In the genomic region with DNA sequence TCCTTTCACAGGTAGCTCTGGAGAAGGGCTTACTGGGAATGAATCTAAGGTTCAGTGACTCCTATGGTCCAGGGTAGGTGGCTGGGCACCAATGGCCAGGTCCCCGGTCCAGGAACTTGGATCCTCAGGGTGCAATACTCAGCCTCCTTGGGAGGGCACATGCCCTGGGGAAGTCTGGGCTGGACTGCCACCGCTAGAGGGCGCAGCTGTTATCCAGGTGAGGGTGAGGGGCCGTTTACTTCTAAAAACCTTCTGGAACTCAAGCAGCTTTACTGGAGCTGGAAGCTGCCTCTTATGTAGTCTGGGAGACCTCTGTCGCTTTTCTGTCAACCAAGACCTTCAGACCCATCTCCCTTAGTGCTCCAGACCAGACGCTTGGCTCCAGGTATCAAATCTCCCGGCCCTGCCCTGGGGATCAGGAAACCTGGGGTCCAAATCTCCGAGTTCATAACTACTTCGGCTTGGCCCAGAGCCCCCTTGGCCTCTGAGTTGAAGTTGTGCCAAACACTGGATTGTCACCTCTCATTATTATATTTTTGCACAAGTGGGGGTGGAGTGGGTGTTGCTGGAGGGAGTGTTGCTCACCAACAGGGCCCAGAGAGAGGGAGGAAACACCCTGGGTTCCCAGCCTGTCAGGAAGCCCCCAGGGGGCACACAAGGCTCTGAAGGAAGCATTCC, we compare ENCODE assay signal across 8 mouse cellular contexts. TPM values are rescaled to one million over a fixed set of nuclear protein-coding genes. Genes with fewer than 3 reads are reported as not detected.
DNase-seq lines count a peak whose midpoint lies in the region; ATAC-seq and TF ChIP-seq lines count a peak whose summit lies in the region.

No protein-coding gene starts in this region.

- WGBS in embryonic facial prominence, embryonic 15.5 days, result 9% methylated on average over 9 of the region's 9 CpGs
- 12% methylated on average over 9 of the region's 9 CpGs for WGBS in heart, embryonic 12.5 days
- 16% methylated on average over 9 of the region's 9 CpGs for WGBS in kidney, embryonic 15.5 days
- WGBS in lung, embryonic 16.5 days, result 9% methylated on average over 9 of the region's 9 CpGs

- no peak overlapping the region for H3K4me2 ChIP-seq in embryonic facial prominence, embryonic 15.5 days (replicated peaks)
- peak overlapping the region; percentile 27 for H3K4me2 ChIP-seq in heart, embryonic 12.5 days
- H3K4me2 ChIP-seq in kidney, embryonic 15.5 days, result no peak overlapping the region
- H3K4me2 ChIP-seq in lung, embryonic 16.5 days (ENCODE audit: low read depth, low read length), result no peak overlapping the region

- ATAC-seq in embryonic facial prominence, embryonic 15.5 days (ENCODE audit: insufficient number of reproducible peaks, low FRiP score, low TSS enrichment, low read depth), result no peak
- no peak for ATAC-seq in heart, embryonic 12.5 days (ENCODE audit: insufficient number of reproducible peaks, low FRiP score)
- ATAC-seq in kidney, embryonic 15.5 days (replicated peaks; ENCODE audit: low FRiP score), result no peak
- no peak for ATAC-seq in lung, embryonic 16.5 days (ENCODE audit: low read depth)

- H3K9ac ChIP-seq in embryonic facial prominence, embryonic 15.5 days, result no peak overlapping the region
- H3K9ac ChIP-seq in heart, embryonic 12.5 days, result peak overlapping the region; percentile 51
- peak overlapping the region; percentile 15; the same call in 1 of the 2 replicates for H3K9ac ChIP-seq in kidney, embryonic 15.5 days
- H3K9ac ChIP-seq in lung, embryonic 16.5 days (ENCODE audit: low read length), result 0 out of 2 replicates have a peak overlapping the region, but pooled peaks have one; percentile 5

- DNase-seq in brain, adult 2 months (ENCODE audit: low read depth, low spot score), result peak; percentile 90
- peak; percentile 91 for DNase-seq in retina, embryonic 14.5 days (ENCODE audit: low spot score)
- DNase-seq in urinary bladder, adult 18-20 months (ENCODE audit: low spot score in 2 of 2), result peak; percentile 69 to 76

- H3K4me3 ChIP-seq in E14TG2a.4 (replicated peaks; ENCODE audit: low read length), result peak overlapping the region; percentile 98
- no peak overlapping the region for H3K4me3 ChIP-seq in embryonic facial prominence, embryonic 15.5 days (replicated peaks)
- H3K4me3 ChIP-seq in heart, embryonic 12.5 days, result no peak overlapping the region
- no peak overlapping the region for H3K4me3 ChIP-seq in kidney, embryonic 15.5 days (replicated peaks)
- no peak overlapping the region for H3K4me3 ChIP-seq in lung, embryonic 16.5 days (ENCODE audit: low read length)

- peak; percentile 87 for TF ChIP-seq CTCF in E14TG2a.4 (conservative IDR thresholded peaks at IDR 0.05; ENCODE audit: low read length)

- H3K9me3 ChIP-seq in E14TG2a.4 (ENCODE audit: low read length), result 0 out of 2 replicates have a peak, but pooled peaks cover 7% of the 10 kb centered on the region
- H3K9me3 ChIP-seq in embryonic facial prominence, embryonic 15.5 days (replicated peaks), result no peaks in the 10 kb centered on the region
- peaks cover 5% of the 10 kb centered on the region; the same call in 1 of the 2 replicates for H3K9me3 ChIP-seq in heart, embryonic 12.5 days (replicated peaks)
- H3K9me3 ChIP-seq in kidney, embryonic 15.5 days (replicated peaks), result no peaks in the 10 kb centered on the region
- H3K9me3 ChIP-seq in lung, embryonic 16.5 days (ENCODE audit: control insufficient read depth, low read length), result no peaks in the 10 kb centered on the region; the same call in 1 of the 2 replicates

- H3K27me3 ChIP-seq in E14TG2a.4 (ENCODE audit: insufficient read depth, low read length), result no peaks in the 10 kb centered on the region
- no peaks in the 10 kb centered on the region for H3K27me3 ChIP-seq in embryonic facial prominence, embryonic 15.5 days
- no peaks in the 10 kb centered on the region for H3K27me3 ChIP-seq in heart, embryonic 12.5 days (replicated peaks)
- no peaks in the 10 kb centered on the region for H3K27me3 ChIP-seq in kidney, embryonic 15.5 days
- H3K27me3 ChIP-seq in lung, embryonic 16.5 days (ENCODE audit: control insufficient read depth, insufficient read depth, low read depth, low read length), result no peaks in the 10 kb centered on the region

- H3K27ac ChIP-seq in embryonic facial prominence, embryonic 15.5 days (replicated peaks), result peak overlapping the region; percentile 71
- peak overlapping the region; percentile 94 for H3K27ac ChIP-seq in heart, embryonic 12.5 days (ENCODE audit: poor library complexity, severe bottlenecking)
- 0 out of 2 replicates have a peak overlapping the region, but pooled peaks have one; percentile 90 for H3K27ac ChIP-seq in kidney, embryonic 15.5 days
- no peak overlapping the region for H3K27ac ChIP-seq in lung, embryonic 16.5 days (ENCODE audit: low read length)

- H3K36me3 ChIP-seq in E14TG2a.4 (ENCODE audit: insufficient read depth, low read length), result peaks cover 2% of the 10 kb centered on the region; the same call in 1 of the 2 replicates
- H3K36me3 ChIP-seq in embryonic facial prominence, embryonic 15.5 days, result no peaks in the 10 kb centered on the region
- no peaks in the 10 kb centered on the region for H3K36me3 ChIP-seq in heart, embryonic 12.5 days
- H3K36me3 ChIP-seq in kidney, embryonic 15.5 days, result no peaks in the 10 kb centered on the region
- H3K36me3 ChIP-seq in lung, embryonic 16.5 days (ENCODE audit: control insufficient read depth, insufficient read depth, low read length), result no peaks in the 10 kb centered on the region

- H3K4me1 ChIP-seq in E14TG2a.4 (replicated peaks; ENCODE audit: low read depth, low read length), result peaks cover 81% of the 10 kb centered on the region
- H3K4me1 ChIP-seq in embryonic facial prominence, embryonic 15.5 days, result peaks cover 46% of the 10 kb centered on the region
- peaks cover 41% of the 10 kb centered on the region for H3K4me1 ChIP-seq in heart, embryonic 12.5 days (replicated peaks)
- H3K4me1 ChIP-seq in kidney, embryonic 15.5 days, result peaks cover 49% of the 10 kb centered on the region
- H3K4me1 ChIP-seq in lung, embryonic 16.5 days (replicated peaks; ENCODE audit: control insufficient read depth, insufficient read depth, low read length), result peaks cover 44% of the 10 kb centered on the region

RNA-seq across cellular contexts. Expression of gene Rcor2, which starts 2.9 kb away (rescaled TPM):
- polyA plus RNA-seq in embryonic facial prominence, embryonic 15.5 days (2015; fragmentation: Nextera tagmentation; extraction: Ambion mirVana), result 20.3 and 22.9 TPM in 2 replicates
- 16.3 and 16.5 TPM in 2 replicates for polyA plus RNA-seq in heart, embryonic 12.5 days (2016; fragmentation: Nextera tagmentation; extraction: Ambion mirVana)
- polyA plus RNA-seq in kidney, embryonic 15.5 days (2015; fragmentation: Nextera tagmentation; extraction: Ambion mirVana), result 15.9 and 16.0 TPM in 2 replicates
- polyA plus RNA-seq in lung, embryonic 16.5 days (2015; fragmentation: Nextera tagmentation; extraction: Ambion mirVana), result 5.9 and 8.5 TPM in 2 replicates

RNA-seq across cellular contexts. Expression of gene Naa40, which starts 23.2 kb away (rescaled TPM):
- polyA plus RNA-seq in embryonic facial prominence, embryonic 15.5 days (2015; fragmentation: Nextera tagmentation; extraction: Ambion mirVana), result 49.8 and 55.4 TPM in 2 replicates
- 64.1 and 66.3 TPM in 2 replicates for polyA plus RNA-seq in heart, embryonic 12.5 days (2016; fragmentation: Nextera tagmentation; extraction: Ambion mirVana)
- 74.6 and 75.3 TPM in 2 replicates for polyA plus RNA-seq in kidney, embryonic 15.5 days (2015; fragmentation: Nextera tagmentation; extraction: Ambion mirVana)
- 54.3 and 56.1 TPM in 2 replicates for polyA plus RNA-seq in lung, embryonic 16.5 days (2015; fragmentation: Nextera tagmentation; extraction: Ambion mirVana)

RNA-seq across cellular contexts. Expression of gene Cox8a, which starts 46.8 kb away (rescaled TPM):
- polyA plus RNA-seq in embryonic facial prominence, embryonic 15.5 days (2015; fragmentation: Nextera tagmentation; extraction: Ambion mirVana), result 822 and 870 TPM in 2 replicates
- 2,134 and 2,138 TPM in 2 replicates for polyA plus RNA-seq in heart, embryonic 12.5 days (2016; fragmentation: Nextera tagmentation; extraction: Ambion mirVana)
- polyA plus RNA-seq in kidney, embryonic 15.5 days (2015; fragmentation: Nextera tagmentation; extraction: Ambion mirVana), result 1,089 and 1,191 TPM in 2 replicates
- polyA plus RNA-seq in lung, embryonic 16.5 days (2015; fragmentation: Nextera tagmentation; extraction: Ambion mirVana), result 899 and 904 TPM in 2 replicates

RNA-seq across cellular contexts. Expression of gene Otub1, which starts 58.1 kb away (rescaled TPM):
- 206 and 214 TPM in 2 replicates for polyA plus RNA-seq in embryonic facial prominence, embryonic 15.5 days (2015; fragmentation: Nextera tagmentation; extraction: Ambion mirVana)
- 151 and 154 TPM in 2 replicates for polyA plus RNA-seq in heart, embryonic 12.5 days (2016; fragmentation: Nextera tagmentation; extraction: Ambion mirVana)
- polyA plus RNA-seq in kidney, embryonic 15.5 days (2015; fragmentation: Nextera tagmentation; extraction: Ambion mirVana), result 206 and 224 TPM in 2 replicates
- polyA plus RNA-seq in lung, embryonic 16.5 days (2015; fragmentation: Nextera tagmentation; extraction: Ambion mirVana), result 176 and 187 TPM in 2 replicates
